Mouse (Mus musculus): ENCODE data around the gene Ttyh2.

The Ttyh2 gene

GRCm38 (mm10) chr11:114683029-114683721, 7.9 kb downstream of the Ttyh2 start:
- DNase-seq: no peak

- no peak for DNase-seq
Observed at GRCm38 (mm10) chr11:114683722-114684621, 8.7 kb downstream of the Ttyh2 start.

- DNase-seq: no peak
Observed at GRCm38 (mm10) chr11:114684627-114685373, 9.6 kb downstream of the Ttyh2 start.

GRCm38 (mm10) chr11:114685526-114686040, 10.4 kb downstream of the Ttyh2 start:
- DNase-seq: no peak

GRCm38 (mm10) chr11:114686221-114686959, 11.2 kb downstream of the Ttyh2 start:
- DNase-seq: no peak

- no peak for DNase-seq
Observed at GRCm38 (mm10) chr11:114687574-114688188, 12.4 kb downstream of the Ttyh2 start.

GRCm38 (mm10) chr11:114688729-114689128, 13.5 kb downstream of the Ttyh2 start:
- no peak for DNase-seq

- no peak for DNase-seq
Observed at GRCm38 (mm10) chr11:114690192-114690591, 15.0 kb downstream of the Ttyh2 start.

GRCm38 (mm10) chr11:114691454-114692182, 16.4 kb downstream of the Ttyh2 start:
- no peak for DNase-seq

GRCm38 (mm10) chr11:114692601-114693000, 17.4 kb downstream of the Ttyh2 start:
- DNase-seq: no peak

- no peak for DNase-seq
Observed at GRCm38 (mm10) chr11:114693456-114693855, 18.2 kb downstream of the Ttyh2 start.

- DNase-seq: no peak
Observed at GRCm38 (mm10) chr11:114694451-114694850, 19.2 kb downstream of the Ttyh2 start.

- DNase-seq: no peak
Observed at GRCm38 (mm10) chr11:114698496-114698895, 23.3 kb downstream of the Ttyh2 start.

- DNase-seq: no peak
Observed at GRCm38 (mm10) chr11:114699511-114699910, 24.3 kb downstream of the Ttyh2 start.

- no peak for DNase-seq
Observed at GRCm38 (mm10) chr11:114702311-114702995, 27.2 kb downstream of the Ttyh2 start.

- no peak for DNase-seq
Observed at GRCm38 (mm10) chr11:114702996-114703361, 27.7 kb downstream of the Ttyh2 start.

GRCm38 (mm10) chr11:114704071-114704913, 29.1 kb downstream of the Ttyh2 start:
- DNase-seq: peak; percentile 79

- DNase-seq: no peak
Observed at GRCm38 (mm10) chr11:114706358-114706757, 31.1 kb downstream of the Ttyh2 start.

GRCm38 (mm10) chr11:114711393-114711792, 36.2 kb downstream of the Ttyh2 start:
- DNase-seq: no peak

GRCm38 (mm10) chr11:114711861-114712260, 36.6 kb downstream of the Ttyh2 start:
- DNase-seq: no peak

All from right cerebral cortex, postnatal 4 days (tissue).